Mouse (Mus musculus): Measurements from ENCODE around the gene Fam32a.

DNA sequence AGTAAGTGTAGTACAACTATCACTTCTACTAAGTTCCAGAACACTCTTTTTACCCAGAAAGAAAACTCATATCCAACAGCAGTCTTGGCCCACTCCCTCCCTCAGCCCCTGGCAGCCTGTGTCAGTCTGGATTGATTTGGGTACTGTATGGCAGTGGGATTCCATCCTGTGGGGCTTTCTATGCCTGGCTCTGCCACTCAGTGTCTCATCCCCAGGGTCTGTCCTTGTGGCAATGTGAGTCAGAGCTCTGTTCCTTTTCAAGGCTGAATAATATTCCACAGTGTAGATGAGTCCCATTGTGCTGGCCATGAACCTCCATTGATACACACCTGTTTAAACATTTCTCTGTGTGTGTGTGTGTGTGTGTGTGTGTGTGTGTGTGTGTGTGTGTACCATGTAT lies 47.1 kb downstream of the Fam32a start:
- TF ChIP-seq CTCF (conservative IDR thresholded peaks at IDR 0.05; ENCODE audit: insufficient read depth, insufficient read length, low read depth, low read length) (no peak), POLR2A (IDR thresholded peaks at IDR 0.05; ENCODE audit: low read depth, low read length) (no peak)

Measured in kidney, adult 2 months (tissue).